Mouse (Mus musculus): ENCODE results near the gene Wbp4. TPM values are rescaled to one million over a fixed set of nuclear protein-coding genes. Genes with fewer than 3 reads are reported as not detected.
A peak's percentile ranks its signal among the peaks of the same experiment; 100 is the strongest.

Gene Wbp4
- total and polyA plus RNA-seq, 3 experiments: 31.3 to 68.5 (median 36.2) TPM

DNA sequence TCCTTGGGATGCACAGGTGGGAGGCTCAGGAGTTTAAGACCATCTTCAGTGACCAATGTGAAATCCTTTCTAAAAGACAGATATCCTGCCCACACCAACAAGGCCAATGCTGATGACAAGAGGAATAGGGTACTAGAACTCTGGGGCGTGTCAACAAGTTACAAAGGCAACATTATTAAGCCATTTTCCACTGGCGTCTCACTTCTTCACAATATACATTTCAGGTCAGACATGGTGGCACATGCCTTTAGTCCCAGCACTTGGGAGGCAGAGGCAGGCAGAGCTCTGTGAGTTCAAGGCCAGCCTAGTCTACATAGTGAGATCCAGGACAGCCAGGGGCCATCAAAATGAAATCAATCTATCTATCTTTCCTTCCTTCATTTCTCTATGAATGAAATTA is 7.9 kb downstream of the Wbp4 start:
- no peak overlapping the region for H3K4me3 ChIP-seq (replicated peaks in 1 of 3; ENCODE audit: low read depth in 2 of 3, low read length in 2 of 3, poor library complexity in 1 of 3)
- TF ChIP-seq TCF12 (IDR thresholded peaks at IDR 0.05; ENCODE audit: low read depth, low read length) (no peak), CHD2 (IDR thresholded peaks at IDR 0.05; ENCODE audit: low read length) (no peak), HCFC1 (IDR thresholded peaks at IDR 0.05; ENCODE audit: low read depth, low read length) (no peak), UBTF (IDR thresholded peaks at IDR 0.05; ENCODE audit: low read depth, low read length) (no peak), NELFE (IDR thresholded peaks at IDR 0.05; ENCODE audit: low read depth, low read length) (no peak), ZMIZ1 (IDR thresholded peaks at IDR 0.05; ENCODE audit: low read depth, low read length) (no peak), MYC (IDR thresholded peaks at IDR 0.05; ENCODE audit: low read depth, low read length) (no peak), E2F4 (IDR thresholded peaks at IDR 0.05; ENCODE audit: insufficient replicate concordance, low read depth, low read length) (no peak), CTCF (conservative IDR thresholded peaks at IDR 0.05 in 1 of 2, IDR thresholded peaks at IDR 0.05 in 1 of 2; ENCODE audit: low read depth in 2 of 2, low read length in 2 of 2) (no peak), GABPA (IDR thresholded peaks at IDR 0.05; ENCODE audit: insufficient replicate concordance, low read depth, low read length) (no peak), CHD1 (IDR thresholded peaks at IDR 0.05; ENCODE audit: low read depth, low read length) (no peak), MAX (IDR thresholded peaks at IDR 0.05; ENCODE audit: low read length) (no peak), IRF4 (IDR thresholded peaks at IDR 0.05; ENCODE audit: low read depth, low read length) (no peak), EP300 (IDR thresholded peaks at IDR 0.05; ENCODE audit: low read length) (no peak), ZKSCAN1 (IDR thresholded peaks at IDR 0.05; ENCODE audit: borderline replicate concordance, low read depth, low read length) (no peak), RAD21 (IDR thresholded peaks at IDR 0.05; ENCODE audit: low read depth, low read length) (no peak)
- H3K79me2 ChIP-seq (replicated peaks; ENCODE audit: control insufficient read depth, extremely low read depth, insufficient read depth, poor library complexity, severe bottlenecking): no peaks in the 10 kb centered on the region
- dilution Hi-C loops (cut with MboI; ENCODE audit: extremely low pct_ligation_motif_present, extremely low pct_unique_long_range_greater_than_20kb, low sequenced_read_pairs): no loop called here
- H3K9me3 ChIP-seq (replicated peaks; ENCODE audit: low read length): no peaks in the 10 kb centered on the region
- H3K4me2 ChIP-seq (ENCODE audit: insufficient read depth, low read depth, poor library complexity, severe bottlenecking): no peak overlapping the region
- H3K9ac ChIP-seq (ENCODE audit: insufficient read depth, low read depth): no peak overlapping the region
- H3K27me3 ChIP-seq (replicated peaks): no peaks in the 10 kb centered on the region
- in situ Hi-C loops (cut with MboI; ENCODE audit: low pct_ligation_motif_present, low pct_unique_long_range_greater_than_20kb, low sequenced_read_pairs): no loop called here
- peaks cover 47 to 82% of the 10 kb centered on the region in 2 experiments for H3K36me3 ChIP-seq (replicated peaks in 1 of 2; ENCODE audit: control insufficient read depth in 1 of 2, insufficient read depth in 1 of 2, low read length in 1 of 2)
- no peak overlapping the region for H3K27ac ChIP-seq (ENCODE audit: insufficient read depth, low read depth)
- DNase-seq (ENCODE audit: extremely low read depth): no peak
- peaks cover 0 to 3% of the 10 kb centered on the region in 2 experiments; a peak in 1 of 4 replicates for H3K4me1 ChIP-seq (ENCODE audit: control insufficient read depth in 1 of 2, insufficient read depth in 2 of 2)

DNA sequence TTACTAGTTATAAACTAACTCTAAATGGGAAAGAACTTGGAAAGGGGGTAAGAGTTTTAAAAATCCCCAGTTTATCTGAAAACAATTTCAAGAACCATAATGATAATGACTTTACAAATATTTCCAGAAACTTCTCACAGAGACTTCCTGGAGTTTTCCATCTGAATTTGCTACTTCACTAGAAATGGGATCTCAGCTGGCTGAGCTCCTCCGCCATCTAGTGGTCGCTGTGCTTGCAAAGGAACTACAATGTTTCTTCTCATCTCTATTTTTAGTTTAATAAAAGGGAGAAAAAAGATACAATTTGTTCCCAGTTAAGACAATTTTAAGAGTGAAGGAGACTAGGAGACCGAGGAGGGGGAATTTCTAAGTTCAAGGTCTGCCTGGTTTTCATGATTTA is 13.7 kb downstream of the Wbp4 start:
- Histone ChIP-seq H3K79me2 (replicated peaks; ENCODE audit: control insufficient read depth, extremely low read depth, insufficient read depth, poor library complexity, severe bottlenecking) (no peaks in the 10 kb centered on the region), H3K27me3 (replicated peaks) (no peaks in the 10 kb centered on the region), H3K9ac (ENCODE audit: insufficient read depth, low read depth) (no peak overlapping the region), H3K4me1 (ENCODE audit: control insufficient read depth in 1 of 2, insufficient read depth in 2 of 2) (no peaks in the 10 kb centered on the region), H3K4me3 (replicated peaks in 1 of 3; ENCODE audit: low read depth in 2 of 3, low read length in 2 of 3, poor library complexity in 1 of 3) (no peak overlapping the region), H3K27ac (ENCODE audit: insufficient read depth, low read depth) (no peak overlapping the region), H3K9me3 (replicated peaks; ENCODE audit: low read length) (no peaks in the 10 kb centered on the region), H3K4me2 (ENCODE audit: insufficient read depth, low read depth, poor library complexity, severe bottlenecking) (no peak overlapping the region), H3K36me3 (replicated peaks in 1 of 2; ENCODE audit: control insufficient read depth in 1 of 2, insufficient read depth in 1 of 2, low read length in 1 of 2) (peaks cover 46 to 84% of the 10 kb centered on the region in 2 experiments)
- TF ChIP-seq CHD1 (IDR thresholded peaks at IDR 0.05; ENCODE audit: low read depth, low read length): no peak
- TF ChIP-seq RAD21 (IDR thresholded peaks at IDR 0.05; ENCODE audit: low read depth, low read length): peak; percentile 72
- TF ChIP-seq USF1 (IDR thresholded peaks at IDR 0.05; ENCODE audit: low read depth, low read length): no peak
- TF ChIP-seq TCF12 (IDR thresholded peaks at IDR 0.05; ENCODE audit: low read depth, low read length): no peak
- TF ChIP-seq MXI1 (IDR thresholded peaks at IDR 0.05; ENCODE audit: low read depth, low read length): no peak
- TF ChIP-seq EP300 (IDR thresholded peaks at IDR 0.05; ENCODE audit: low read length): no peak
- TF ChIP-seq MEF2A (IDR thresholded peaks at IDR 0.05; ENCODE audit: borderline replicate concordance, low read depth, low read length): peak; percentile 40; the same call in 1 of the 2 replicates
- TF ChIP-seq GABPA (IDR thresholded peaks at IDR 0.05; ENCODE audit: insufficient replicate concordance, low read depth, low read length): no peak
- no peak for TF ChIP-seq RCOR1 (conservative IDR thresholded peaks at IDR 0.05; ENCODE audit: low read depth, low read length)
- peak; percentile 33; the same call in 1 of the 2 replicates for TF ChIP-seq IRF4 (IDR thresholded peaks at IDR 0.05; ENCODE audit: low read depth, low read length)
- peak; percentile 56 to 81 for TF ChIP-seq CTCF (conservative IDR thresholded peaks at IDR 0.05 in 1 of 2, IDR thresholded peaks at IDR 0.05 in 1 of 2; ENCODE audit: low read depth in 2 of 2, low read length in 2 of 2)
- peak; percentile 77 for TF ChIP-seq SMC3 (IDR thresholded peaks at IDR 0.05; ENCODE audit: low read depth, low read length)
- no peak for TF ChIP-seq ELF1 (IDR thresholded peaks at IDR 0.05; ENCODE audit: low read depth, low read length)
- TF ChIP-seq ZKSCAN1 (IDR thresholded peaks at IDR 0.05; ENCODE audit: borderline replicate concordance, low read depth, low read length): no peak
- peak; percentile 13; the same call in 1 of the 2 replicates for TF ChIP-seq ZC3H11A (IDR thresholded peaks at IDR 0.05; ENCODE audit: low read depth, low read length)
- TF ChIP-seq HCFC1 (IDR thresholded peaks at IDR 0.05; ENCODE audit: low read depth, low read length): peak; percentile 22; the same call in 1 of the 2 replicates
- TF ChIP-seq POLR2AphosphoS2 (IDR thresholded peaks at IDR 0.05; ENCODE audit: low read depth, low read length): no peak
- no peak for TF ChIP-seq PAX5 (IDR thresholded peaks at IDR 0.05; ENCODE audit: low read length)
- no peak for TF ChIP-seq MYC (IDR thresholded peaks at IDR 0.05; ENCODE audit: low read depth, low read length)
- TF ChIP-seq ZNF384 (IDR thresholded peaks at IDR 0.05; ENCODE audit: low read depth, low read length): no peak
- no peak for TF ChIP-seq MAFK (IDR thresholded peaks at IDR 0.05; ENCODE audit: insufficient replicate concordance, low read length)
- no peak for TF ChIP-seq USF2 (conservative IDR thresholded peaks at IDR 0.05; ENCODE audit: low read depth, low read length)
- no peak for TF ChIP-seq CHD2 (IDR thresholded peaks at IDR 0.05; ENCODE audit: low read length)
- dilution Hi-C loops (cut with MboI; ENCODE audit: extremely low pct_ligation_motif_present, extremely low pct_unique_long_range_greater_than_20kb, low sequenced_read_pairs): no loop called here
- in situ Hi-C loops (cut with MboI; ENCODE audit: low pct_ligation_motif_present, low pct_unique_long_range_greater_than_20kb, low sequenced_read_pairs): no loop called here
- DNase-seq (ENCODE audit: extremely low read depth): no peak

Data from CH12.LX (cell line).